Mouse (Mus musculus): Measurements from ENCODE around the gene Hcar1.
A peak's percentile ranks its signal among the peaks of the same experiment; 100 is the strongest.

Hcar1 gene

DNA sequence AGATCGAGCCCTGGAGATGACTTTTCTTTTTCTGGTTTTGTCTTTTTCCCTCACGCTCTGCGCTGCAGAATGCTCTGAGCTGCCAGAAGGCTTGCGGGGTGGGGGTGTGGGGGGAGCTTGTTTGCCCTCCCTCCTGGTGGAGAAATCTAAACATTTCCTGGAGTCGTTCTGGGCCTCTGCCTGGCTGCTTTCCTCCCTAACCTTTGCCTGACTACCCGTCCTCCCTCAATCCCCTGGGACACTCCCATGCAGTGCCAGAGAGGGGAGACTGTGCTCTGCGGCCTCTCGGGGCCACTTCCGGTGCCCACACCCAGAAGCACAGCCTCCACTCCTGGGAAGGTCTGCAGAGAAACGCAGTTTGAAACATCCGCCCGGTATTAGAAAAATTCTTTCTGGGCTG, at the start of gene Hcar1:
Gene Hcar1, minus strand, starts transcription at position 93 of the 400 bp plus-strand sequence.
- DNase-seq (ENCODE audit: low spot score in 2 of 2): no peak

DNA sequence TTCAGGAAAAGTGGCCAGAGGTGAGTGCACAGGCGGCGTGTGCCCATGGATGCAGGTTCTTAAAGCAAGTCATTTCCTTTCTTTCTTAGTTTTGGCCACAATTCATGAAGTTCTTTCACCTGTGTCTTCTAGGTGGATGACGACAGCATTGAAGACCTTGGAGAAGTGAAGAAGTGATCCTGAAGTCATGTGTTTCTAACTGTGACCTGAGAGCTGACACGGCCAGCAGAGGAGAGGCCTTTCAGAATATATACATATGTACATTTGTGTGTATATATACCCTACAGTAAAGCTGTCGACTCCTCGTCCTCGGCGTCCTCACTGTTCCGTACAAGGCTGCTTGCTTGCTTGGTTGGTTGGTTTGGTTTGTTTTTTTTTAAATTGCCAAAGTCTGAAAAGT, 47.3 kb upstream of the Hcar1 start, which contains the start of gene Gm43518:
Gene Gm43518, plus strand, starts transcription at position 301 of the 400 bp plus-strand sequence.
- no peak for DNase-seq (ENCODE audit: low spot score in 2 of 2)

GRCm38 (mm10) chr5:123922112-123922511, 42.3 kb upstream of the Hcar1 start:
- DNase-seq (ENCODE audit: low spot score in 2 of 2): no peak

GRCm38 (mm10) chr5:123914852-123915251, 35.0 kb upstream of the Hcar1 start:
- no peak for DNase-seq (ENCODE audit: low spot score in 2 of 2)

- no peak for DNase-seq (ENCODE audit: low spot score in 2 of 2)
Observed at GRCm38 (mm10) chr5:123907631-123907977, 27.8 kb upstream of the Hcar1 start.

GRCm38 (mm10) chr5:123906976-123907630, 27.3 kb upstream of the Hcar1 start, which contains the start of gene Denr:
Gene Denr (plus strand): TSS chr5:123907175.
- peak; percentile 95 to 99 for DNase-seq (ENCODE audit: low spot score in 2 of 2)

DNA sequence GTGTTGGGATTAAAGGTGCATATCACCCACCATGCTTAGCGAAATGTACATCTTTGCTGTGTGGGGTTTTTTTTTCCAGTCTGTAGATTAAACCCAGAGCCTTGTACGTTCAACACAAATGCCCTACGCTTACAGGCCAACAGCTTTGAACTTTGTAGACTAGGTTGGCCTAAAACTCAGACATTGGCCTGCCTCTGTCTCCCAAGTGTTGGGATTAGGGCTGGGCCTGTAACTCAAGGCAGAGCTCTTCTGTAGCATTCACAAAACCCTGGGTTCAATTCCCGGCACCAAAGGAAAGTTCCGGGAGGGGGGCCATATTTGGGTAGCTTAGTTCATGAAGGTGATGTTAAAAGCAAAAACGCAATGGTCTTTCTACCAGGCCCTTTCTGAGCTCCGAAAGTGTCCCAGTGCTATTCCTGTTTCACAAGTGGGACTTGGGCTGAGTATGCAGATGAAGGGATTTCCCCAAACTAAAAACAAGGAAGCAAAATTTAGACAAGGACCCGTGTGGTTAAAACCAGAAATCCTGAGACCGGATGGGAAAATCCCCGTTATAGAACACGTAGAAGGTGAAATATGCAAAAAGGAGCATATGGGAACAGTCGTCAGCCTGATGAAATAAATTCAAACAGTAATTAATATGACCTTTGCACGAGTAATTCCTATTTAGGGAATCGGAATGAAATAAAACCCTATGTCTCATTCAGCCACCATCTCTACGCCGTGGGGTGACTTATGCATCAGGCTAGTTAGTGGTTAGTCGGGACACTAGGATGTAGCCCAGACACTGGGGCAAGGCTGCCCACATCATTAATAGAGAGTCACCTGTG, 26.5 kb upstream of the Hcar1 start:
- DNase-seq (ENCODE audit: low spot score in 2 of 2): no peak

- no peak for DNase-seq (ENCODE audit: low spot score in 2 of 2)
Observed at GRCm38 (mm10) chr5:123904059-123904672, 24.3 kb upstream of the Hcar1 start.

- DNase-seq (ENCODE audit: low spot score in 2 of 2): no peak
Observed at GRCm38 (mm10) chr5:123897352-123897751, 17.5 kb upstream of the Hcar1 start.

DNA sequence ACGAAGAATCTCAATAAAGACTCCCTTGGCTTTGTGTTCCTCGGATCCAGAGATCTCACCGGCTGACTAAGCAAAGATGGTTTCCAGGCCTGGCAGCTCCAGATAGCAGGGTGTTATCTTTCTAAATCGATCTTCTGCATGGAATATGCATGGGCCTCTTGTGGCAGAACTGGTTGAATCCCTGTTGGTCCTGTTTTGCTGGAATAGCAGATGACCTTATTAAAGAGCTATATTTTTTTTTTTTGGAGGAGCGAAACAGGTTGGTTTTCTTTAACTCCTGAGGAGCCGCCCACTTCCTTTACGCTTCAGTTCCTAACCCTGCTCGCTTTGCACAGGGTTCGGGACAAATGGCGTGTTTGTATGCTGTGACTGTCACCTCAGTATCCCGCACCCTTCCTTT, 16.6 kb upstream of the Hcar1 start:
- no peak for DNase-seq (ENCODE audit: low spot score in 2 of 2)

DNA sequence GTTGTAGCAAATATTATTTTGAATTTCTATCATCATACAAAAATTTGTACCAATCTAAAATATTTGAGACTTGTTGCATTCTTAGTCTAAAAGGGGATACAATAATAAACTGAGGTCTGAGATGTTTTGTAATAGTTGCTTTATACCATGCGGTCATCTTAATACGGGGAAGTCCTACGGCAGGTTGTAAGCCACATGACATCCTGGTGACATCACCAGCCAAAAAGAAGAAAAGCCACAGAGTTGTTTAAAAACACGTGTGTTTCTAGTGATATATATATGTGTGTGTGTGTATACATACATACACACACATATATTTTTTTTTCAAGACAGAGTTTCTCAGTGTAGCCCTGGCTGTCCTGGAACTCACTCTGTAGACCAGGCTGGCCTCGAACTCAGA, 13.7 kb upstream of the Hcar1 start:
- DNase-seq (ENCODE audit: low spot score in 2 of 2): no peak

- DNase-seq (ENCODE audit: low spot score in 2 of 2): no peak
Observed at GRCm38 (mm10) chr5:123891669-123892068, 11.8 kb upstream of the Hcar1 start.

GRCm38 (mm10) chr5:123890987-123891386, 11.2 kb upstream of the Hcar1 start:
- no peak for DNase-seq (ENCODE audit: low spot score in 2 of 2)

GRCm38 (mm10) chr5:123890312-123890711, 10.5 kb upstream of the Hcar1 start:
- no peak for DNase-seq (ENCODE audit: low spot score in 2 of 2)

DNA sequence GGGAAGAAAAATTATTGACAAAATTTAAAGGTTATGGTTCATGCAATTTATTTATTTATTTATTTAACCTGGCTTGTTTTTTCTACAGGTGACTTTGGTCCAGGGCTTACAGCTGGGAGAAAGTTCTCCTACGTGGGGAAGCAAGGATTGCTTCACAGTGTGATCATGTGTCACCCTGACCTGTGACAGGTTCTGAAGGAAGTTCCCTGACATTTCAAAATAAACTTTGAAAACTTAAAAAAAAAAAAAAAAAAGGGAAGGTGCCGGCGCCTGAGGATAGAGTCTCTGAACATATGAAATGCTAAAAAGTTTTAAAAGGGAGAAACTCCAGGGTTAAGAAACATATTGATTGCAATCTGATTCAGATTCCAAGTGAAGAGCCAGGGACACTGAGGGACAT, 6.5 kb upstream of the Hcar1 start:
- DNase-seq (ENCODE audit: low spot score in 2 of 2): no peak

DNA sequence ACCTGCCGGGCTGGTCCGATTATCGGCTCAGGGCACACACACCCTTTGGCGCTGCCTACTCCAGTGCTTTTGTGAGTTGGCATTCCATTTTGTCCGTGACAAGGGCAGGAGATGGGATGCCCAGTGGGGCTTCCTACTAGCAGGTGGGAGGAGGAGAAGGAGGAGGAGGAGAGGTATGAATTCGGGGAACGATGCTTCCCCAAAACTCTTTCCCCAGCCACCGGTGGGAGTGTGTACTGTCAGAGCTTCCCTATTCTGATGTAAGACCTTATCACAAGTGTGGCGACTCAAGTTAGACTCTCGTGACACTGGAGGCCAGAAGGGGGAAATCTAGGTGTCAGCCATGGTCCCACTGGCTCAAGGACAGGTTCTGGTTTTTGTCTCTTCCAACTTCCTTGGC, 4.5 kb upstream of the Hcar1 start:
- DNase-seq (ENCODE audit: low spot score in 2 of 2): no peak

DNA sequence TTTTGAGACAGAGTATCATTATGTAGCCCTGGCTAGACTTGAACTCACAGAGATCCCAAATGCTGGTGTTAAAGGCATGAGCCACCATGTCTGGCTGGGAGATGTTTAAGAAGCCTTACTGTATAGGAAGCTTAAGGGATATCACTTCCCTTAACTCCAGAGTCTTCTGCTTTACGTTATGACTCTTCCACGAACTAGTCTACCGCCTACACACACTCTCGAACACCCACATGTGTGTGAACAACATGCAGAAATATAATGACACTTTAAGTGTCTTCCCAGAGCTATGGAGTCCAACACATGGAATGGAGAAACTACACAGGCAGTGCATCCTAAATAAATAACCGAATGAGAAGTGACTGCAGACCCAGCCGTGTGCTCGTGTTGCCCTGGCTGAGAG, 4.1 kb upstream of the Hcar1 start:
- DNase-seq (ENCODE audit: low spot score in 2 of 2): no peak

DNA sequence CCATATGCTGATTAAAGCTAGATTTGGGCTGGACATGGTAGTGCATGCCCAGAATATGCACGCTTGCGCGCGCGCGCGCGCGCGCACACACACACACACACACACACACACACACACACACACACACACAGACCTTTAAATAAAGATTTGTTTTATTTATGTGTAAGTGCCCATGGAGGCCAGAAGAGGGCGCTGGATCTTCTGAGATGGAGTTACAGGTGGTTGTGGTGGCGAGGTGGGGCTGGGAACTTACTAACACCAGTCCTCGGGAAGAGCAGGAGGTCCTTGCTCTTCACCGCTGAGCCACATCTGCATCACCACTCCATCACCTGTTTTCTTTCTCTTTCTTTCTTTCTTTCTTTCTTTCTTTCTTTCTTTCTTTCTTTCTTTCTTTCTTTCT, 958 bp upstream of the Hcar1 start:
- no peak for DNase-seq (ENCODE audit: low spot score in 2 of 2)

DNA sequence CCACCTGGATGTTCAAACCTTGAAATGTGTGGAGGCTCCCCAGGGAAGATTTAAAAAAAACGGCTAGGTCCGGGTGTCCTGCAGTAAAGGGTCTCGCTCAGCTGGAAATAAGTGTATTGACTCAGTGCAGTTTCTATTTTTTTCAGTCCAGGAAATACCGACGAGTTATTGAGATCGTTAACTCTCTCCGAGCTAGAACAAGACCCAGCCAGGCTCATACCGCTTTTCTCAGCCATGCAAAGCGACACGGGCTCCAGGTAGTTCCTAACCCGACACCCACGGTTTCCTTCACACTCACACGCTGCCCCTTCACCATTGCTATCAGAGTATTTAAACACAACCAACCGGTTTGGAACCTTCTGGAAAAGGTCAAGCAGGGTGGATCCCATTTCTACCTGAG, 1.8 kb downstream of the Hcar1 start:
- DNase-seq (ENCODE audit: low spot score in 2 of 2): no peak

DNA sequence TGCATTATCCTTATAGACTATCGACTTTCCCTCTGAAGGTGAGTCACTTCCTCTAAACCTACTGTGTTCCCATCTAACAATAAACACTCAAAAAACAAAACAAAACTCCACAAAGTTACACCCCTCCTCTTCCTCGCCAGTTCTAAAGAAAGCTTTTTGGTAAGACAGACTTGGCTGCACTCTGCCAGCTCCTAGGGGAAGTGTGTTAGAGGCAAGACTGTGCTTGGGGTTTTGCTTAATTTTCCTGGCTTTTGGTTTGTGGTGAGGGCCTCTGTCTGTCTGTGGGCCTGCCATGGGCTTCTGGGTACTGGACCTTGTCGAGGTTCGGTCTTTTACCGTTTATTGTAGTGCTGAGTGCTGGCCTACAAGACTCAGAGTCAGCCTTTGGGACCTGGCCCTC, 5.6 kb downstream of the Hcar1 start:
- DNase-seq (ENCODE audit: low spot score in 2 of 2): no peak

- DNase-seq (ENCODE audit: low spot score in 2 of 2): no peak
Observed at GRCm38 (mm10) chr5:123869615-123870014, 10.2 kb downstream of the Hcar1 start.

DNA sequence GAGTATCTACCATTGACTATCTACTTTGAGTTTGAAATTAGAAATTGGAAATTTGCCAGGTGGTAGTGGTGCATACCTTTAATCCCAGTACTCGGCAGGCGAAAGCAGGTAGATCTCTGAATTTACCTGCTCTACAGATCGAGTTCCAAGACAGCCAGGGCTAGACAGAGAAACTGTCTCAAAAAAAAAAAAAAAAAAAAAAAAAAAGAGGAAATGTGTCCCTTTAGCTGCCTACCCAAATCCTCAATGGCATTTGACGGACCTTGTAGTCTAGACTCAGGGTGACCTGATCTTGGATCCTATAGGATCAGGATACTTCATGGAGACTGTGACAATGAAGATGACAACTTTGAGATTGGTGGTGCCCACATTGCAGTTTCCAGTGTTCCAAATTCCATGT, 13.4 kb downstream of the Hcar1 start:
- no peak for DNase-seq (ENCODE audit: low spot score in 2 of 2)

DNA sequence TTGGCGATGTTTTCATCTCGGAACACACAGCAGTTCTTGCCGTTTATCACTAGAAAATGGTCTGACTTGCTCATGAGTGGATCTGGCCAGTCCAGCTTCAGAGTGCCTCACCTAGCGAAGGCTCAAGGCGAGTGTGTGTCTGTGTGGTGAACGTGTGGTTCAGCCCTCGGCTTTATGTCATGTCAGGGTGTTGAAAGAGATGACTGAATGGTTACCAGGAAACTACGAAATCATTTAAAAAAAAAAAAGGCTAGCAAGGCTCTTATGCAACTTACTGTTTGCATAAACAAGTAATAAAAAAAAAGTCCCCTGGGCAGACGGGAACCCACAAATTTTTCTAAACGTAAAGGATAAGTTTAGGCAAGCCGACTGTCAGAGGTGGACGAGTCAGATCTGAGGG, 14.5 kb downstream of the Hcar1 start, which contains the start of gene Hcar2:
Gene Hcar2, minus strand, starts transcription at position 135 of the 400 bp plus-strand sequence.
- no peak for DNase-seq (ENCODE audit: low spot score in 2 of 2)
